Mouse (Mus musculus) testis, adult 2 months (tissue): ENCODE measurements around the gene Rpl4.

Source experiments
- CTCF ChIP-seq: fragments of 200-500 bp; IDR thresholded peaks from 2 replicates; pipeline ENCODE4 v1.5.1; 2012; ENCODE audit warnings: low read depth, mild to moderate bottlenecking, inconsistent platforms, low read length, moderate library complexity; ENCODE audit not compliant: control insufficient read depth, insufficient read depth, insufficient replicate concordance
- POLR2A ChIP-seq: fragments of 200-500 bp; IDR thresholded peaks from 2 replicates; pipeline ENCODE4 v1.6.1; 2012; ENCODE audit warnings: low read depth, mild to moderate bottlenecking, inconsistent platforms, low read length, moderate library complexity; ENCODE audit not compliant: control insufficient read depth

GRCm38 (mm10) chr9:64174766-64175165 lies 1.6 kb downstream of the Rpl4 start:
- TF ChIP-seq CTCF (no peak), POLR2A (no peak)
